Mouse (Mus musculus): ENCODE results near the gene Gphb5.
"Not testable (repeated sequence)": the region's sequence is repeated elsewhere in the genome, so short reads cannot be mapped to it uniquely, and the experiment has no call there.

Gphb5 gene

DNA sequence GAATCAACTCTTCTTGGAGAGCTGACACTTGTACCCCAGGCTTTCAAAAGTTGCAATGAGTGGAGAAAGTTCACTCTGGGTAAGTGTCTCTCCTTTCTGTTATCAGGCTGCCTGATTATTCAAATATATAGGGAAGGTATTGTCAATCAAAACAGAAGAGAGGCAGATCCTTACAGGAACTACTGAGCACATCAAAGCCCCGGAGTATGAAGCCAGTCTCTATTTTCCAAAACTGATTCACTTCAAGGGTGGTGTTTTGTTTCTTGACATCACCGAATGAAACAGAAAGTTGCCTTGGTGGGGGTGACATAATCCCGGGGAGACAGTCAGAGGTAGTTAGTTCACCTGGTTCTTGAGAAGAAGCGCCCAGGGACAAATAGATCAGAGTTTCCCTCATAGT, at the start of gene Gphb5:
Gene Gphb5, minus strand, starts transcription at position 101 of the 400 bp plus-strand sequence.
- DNase-seq, result no peak

DNA sequence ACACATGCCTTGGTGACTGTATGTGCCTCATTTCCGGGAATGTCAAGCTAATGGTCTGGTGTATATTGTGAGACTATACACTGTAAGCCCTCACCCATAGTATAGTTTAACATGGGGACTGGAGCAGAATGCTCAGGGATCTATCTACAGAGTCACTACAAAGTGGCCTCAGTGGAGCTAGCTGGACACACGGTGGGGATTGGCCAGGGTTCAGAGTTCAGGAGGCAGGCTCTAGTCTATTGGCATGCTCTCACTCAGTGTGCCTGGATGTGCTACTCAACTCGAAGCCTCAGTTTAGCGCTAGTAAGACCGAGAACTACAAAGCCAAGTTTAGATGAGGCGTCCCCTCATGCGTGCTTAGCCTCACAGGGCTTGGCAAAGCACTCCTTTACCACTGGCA, 49.6 kb upstream of the Gphb5 start:
- no peak for DNase-seq

DNA sequence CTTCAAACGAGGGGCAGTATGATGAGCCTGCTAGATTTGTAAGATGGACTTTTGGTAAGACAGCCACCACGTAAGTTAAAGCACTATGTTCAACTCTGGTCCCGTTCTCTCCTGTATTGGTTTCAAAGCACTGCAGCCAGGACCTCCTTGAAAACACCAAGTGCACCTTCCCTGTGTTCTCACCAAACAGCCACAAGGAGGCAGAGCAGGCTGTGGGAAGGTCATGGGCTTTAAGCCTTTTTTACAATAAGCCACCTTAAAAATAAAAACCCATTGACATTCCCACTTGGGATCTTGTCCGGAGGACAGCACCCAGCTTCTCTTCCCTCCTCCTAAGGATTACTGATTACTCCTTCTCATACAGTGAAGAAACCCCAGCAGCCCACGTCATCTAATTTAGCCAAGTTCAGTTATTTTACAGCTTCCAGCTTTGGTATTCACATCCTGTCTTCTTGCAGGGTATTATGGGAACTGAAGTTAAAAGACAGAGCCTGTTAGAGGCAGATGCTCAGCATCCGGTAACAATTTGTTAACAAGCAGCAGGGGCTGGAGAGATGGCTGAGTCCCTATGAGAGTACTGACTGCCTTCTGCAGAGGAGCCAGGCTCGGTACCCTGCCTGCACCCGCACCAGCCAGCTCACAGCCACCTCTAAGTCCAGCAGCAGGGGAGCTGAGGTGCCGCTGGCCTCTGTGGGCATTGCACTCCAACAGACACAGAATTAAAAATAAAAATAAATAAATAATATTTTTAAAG, 47.6 kb upstream of the Gphb5 start:
- peak; percentile 68 for DNase-seq

DNA sequence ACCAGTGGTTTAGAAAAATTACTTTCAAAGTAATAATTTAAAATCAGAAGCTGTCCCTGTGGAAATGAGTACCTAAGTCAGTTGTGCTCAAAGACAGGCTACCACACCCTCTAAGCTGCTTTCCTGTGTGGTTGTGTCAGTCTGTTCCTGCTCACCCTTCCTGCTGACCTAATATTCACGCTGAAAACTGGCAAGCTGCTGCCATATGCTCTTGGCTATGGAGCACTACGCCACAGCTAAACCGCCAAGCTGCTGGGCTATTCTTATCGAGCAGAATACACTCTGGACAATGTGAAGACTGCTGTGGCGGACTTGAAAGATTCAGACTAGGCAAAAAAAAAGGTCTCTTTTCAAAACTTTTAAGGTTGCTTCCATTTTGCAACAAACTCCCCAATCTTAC, 44.0 kb upstream of the Gphb5 start:
- DNase-seq, result no peak

DNA sequence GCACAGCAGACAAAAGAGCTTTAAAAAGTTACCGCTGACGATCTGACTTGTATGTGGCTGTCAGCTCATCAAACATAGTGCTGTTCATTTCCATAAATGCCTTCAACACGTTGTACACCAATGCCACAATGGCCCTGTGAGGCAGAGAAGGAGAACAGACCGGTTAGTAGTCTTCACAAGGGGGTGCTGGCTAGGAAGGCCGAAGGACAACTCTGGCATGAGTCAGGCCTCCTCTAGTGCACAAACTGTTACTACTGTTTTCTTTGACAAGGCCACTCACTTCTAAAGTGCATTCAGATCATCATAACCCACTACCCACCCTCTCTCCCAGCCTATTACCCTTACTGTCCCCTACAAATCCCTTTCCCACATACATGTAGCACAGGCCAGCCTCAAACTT, 43.1 kb upstream of the Gphb5 start:
- DNase-seq, result no peak

DNA sequence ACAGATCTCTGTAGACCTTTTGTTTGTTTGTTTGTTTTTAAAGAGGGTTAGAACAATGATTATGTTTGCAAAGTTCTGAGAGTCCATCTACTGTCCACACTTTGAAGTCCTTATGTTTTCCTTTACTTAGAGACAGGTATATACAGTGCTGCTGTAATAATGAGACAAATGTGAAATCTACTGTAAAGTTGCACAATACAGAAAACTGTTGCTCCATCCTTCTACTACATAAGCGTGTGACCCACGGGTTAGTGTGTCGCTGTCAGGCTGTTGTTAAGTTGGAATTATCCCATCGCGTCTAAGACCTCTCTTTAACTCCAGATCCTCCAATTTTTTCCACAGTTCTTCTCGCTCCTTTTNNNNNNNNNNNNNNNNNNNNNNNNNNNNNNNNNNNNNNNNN, 36.9 kb upstream of the Gphb5 start:
- no peak for DNase-seq

DNA sequence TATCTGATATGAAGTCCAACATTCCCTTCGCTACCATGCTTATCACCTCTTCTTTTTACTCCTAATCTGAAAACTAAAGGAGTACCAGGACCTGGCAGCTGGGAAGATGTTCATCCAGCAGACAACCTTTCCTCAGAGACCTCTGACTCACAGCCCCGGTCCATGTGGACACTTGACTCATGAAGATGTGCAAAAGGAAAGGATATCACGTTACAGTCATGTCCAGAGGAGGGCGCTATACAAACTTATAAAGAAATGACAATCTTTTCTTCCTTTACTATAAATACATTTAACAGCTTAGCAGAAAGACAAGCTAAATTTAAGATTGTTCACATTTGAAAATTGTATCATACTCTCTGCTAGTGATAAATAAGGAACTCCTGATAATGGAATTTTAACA, 36.4 kb upstream of the Gphb5 start:
- DNase-seq, result peak; percentile 21

DNA sequence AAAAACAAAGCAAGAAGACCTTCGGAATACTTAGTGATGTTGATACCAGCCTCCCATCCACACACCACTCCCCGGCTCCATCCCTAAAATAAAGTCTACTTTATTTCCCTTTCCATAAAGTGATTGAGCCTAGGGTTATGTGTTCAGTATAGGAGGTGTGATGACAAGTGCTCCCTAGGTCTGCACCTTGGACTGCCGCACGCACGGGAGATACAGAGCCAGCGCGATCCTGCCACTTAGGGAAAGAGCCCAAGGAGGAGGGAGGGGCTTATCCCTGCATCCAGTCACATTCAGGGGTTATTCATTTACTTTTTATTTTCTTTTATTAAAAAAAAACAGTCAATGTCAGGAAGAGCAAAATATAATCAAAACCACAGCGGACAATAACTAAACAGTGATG, 34.0 kb upstream of the Gphb5 start:
- no peak for DNase-seq

DNA sequence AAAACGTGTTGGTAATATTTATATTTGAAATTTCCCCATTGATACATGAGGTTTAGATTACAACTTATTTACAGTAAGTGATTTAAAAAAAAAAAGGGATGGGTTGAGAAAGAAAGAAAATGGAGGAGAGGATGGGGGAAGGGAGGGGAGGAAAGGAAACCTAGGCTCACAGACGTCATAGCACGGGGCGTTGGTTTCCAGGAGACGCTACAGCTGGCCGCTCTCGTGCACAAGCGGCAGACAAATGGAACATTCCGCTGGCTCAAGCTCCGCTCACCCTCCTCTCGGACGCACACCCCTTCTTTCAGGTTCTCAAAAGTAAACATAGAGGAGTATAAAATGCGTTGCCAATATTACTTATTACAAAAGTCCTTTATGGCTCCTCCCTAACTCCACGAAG, 33.4 kb upstream of the Gphb5 start:
- DNase-seq, result peak; percentile 51

DNA sequence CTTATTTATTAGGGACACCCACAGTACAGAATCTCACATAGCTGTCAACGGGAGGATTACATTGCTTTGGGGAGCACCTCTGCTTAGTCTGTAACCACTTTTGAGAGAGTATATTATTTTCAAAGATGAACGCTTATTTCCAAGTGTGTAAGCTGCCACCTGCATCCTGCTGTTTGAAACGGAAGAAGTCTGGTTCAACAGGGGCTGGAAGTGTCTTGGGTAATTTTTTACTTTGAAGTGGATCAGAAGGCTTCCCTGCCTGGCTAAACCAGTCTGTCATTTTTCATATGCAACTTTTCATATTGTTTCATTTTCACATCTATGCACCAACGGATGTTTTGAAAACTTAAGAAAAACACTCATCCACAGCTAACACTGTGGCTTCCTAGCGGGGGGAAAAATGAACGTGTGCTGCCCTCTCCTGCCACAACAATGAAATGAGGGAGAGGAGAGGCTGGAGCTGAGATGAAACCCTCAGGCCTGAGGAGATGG, 32.9 kb upstream of the Gphb5 start:
- DNase-seq, result peak; percentile 38

DNA sequence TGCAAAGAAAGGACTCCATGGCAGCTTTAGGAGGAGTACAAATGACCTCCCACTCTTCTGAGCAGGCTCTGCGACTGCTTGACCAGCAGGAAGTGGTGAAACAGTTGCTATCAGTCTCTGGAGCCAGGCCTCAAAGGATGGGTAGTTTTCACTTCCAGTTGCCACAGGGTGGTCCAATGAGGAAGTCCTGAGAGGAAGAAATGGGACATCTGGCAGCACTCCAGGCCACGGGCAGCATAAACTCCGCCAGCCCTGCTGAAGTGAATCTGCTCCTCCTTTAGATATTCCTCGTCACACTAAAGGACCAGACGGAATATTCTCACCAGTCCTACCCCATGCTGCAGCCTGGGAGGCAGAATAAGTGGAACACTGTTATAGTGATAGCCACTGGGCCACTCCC, 32.3 kb upstream of the Gphb5 start:
- peak; percentile 68 for DNase-seq

DNA sequence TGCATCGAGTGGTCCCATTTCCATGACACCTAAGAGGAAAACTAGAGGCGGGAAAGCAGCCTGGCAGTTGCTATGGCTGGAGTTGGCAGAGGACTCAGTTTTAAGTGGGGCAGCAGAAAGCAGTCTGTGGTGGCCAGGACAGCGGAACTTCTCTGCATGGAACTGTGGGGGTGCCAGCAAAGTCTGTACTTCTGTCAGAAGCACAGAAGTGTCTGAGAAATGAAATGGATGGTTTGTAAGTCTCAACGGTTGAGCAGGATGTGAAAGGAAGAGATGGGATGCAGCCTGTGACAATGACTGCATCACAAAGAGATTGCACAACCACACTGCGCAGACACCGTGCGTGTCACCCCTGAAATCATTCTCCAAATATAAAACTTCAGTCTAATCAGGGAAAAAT, 29.7 kb upstream of the Gphb5 start:
- no peak for DNase-seq

DNA sequence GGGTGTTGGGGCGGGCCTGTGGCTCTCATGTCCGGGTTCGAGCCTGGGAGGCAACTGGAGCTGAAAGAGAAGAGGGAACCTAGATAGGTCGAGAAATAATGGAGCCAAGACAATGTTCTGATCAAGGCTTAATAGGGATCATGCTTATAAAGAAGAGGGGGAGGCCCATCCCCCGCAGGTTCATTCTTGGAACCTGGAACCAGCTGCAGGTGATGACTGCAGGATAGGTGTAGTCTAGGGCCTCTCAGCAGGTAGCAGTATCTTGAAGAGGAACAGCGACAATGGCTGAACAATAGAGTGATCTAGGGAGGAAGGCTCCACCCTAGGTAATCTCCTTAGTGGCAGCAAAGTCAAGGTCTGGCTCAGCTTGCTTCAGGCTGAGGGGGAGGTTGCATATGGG, 15.8 kb upstream of the Gphb5 start:
- DNase-seq, result not testable (repeated sequence)

DNA sequence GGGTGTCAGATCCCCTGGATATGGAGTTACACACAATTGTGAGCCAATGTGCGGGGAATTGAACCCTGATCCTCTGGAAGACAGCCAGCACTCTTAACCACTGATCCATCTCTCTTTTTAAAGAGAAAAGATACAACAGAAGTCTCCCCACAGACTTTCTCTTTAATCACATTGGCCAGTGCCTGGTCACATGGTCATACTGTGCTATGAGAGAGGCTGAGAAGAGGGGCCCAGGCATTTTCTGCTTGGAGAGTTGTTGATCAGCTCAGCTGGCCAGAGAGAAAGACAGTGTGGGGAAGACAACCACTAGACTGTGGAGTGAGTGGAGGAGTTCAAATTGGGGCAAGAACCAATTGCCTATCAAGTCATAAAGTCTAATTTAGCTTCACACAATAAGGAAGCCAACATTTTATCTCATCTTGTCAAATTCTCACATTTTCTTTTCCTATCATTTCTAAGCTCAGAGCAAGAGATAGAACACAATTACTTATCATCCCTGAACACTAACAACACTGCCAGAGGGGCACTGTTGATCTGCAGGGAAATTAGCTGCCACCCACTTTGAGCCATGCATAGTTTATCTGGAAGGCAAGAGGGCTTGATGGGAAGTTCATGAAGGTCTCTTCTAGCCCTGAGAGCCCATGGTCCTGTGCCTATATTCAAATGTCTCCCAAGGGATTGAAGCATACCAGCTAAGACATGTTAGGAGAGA, 13.3 kb upstream of the Gphb5 start:
- no peak for DNase-seq

DNA sequence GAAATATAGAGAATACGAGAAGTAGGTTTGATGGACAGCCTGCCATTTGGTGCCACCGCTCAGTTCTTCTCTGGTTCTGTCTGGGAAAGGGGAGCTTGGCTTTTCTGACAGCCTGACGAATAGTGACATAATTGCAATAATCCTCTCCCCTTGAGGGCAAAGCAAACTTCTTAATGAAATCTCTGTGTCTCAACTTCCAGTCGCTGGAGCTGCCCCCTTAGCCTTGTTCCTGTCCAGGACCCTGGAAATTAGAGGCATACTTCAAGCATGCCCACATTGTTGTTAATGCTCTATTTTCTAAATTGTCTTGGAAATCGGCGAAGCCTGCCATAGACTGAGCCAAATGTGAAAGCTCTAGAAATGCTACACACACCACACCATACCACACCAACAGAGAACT, 12.1 kb upstream of the Gphb5 start:
- no peak for DNase-seq

DNA sequence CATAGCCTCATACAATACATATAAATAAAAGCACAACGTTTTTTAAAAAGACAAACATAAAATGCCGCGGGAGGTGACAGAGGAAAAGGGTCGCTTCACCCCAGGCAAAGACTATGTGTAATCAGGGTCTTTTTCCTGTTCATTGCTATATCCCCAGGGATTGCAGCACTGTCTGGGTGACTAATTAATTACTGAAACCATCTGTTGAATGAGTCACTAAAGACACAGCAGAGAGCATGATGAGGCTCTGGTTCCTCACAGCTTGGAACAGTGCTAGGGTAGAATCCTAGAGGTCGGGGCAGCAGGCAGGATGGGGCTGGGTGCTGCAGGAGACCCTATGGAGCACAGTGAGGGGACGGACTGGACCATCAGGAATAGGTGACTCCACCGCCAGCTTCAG, 9.3 kb upstream of the Gphb5 start:
- peak; percentile 18 for DNase-seq

DNA sequence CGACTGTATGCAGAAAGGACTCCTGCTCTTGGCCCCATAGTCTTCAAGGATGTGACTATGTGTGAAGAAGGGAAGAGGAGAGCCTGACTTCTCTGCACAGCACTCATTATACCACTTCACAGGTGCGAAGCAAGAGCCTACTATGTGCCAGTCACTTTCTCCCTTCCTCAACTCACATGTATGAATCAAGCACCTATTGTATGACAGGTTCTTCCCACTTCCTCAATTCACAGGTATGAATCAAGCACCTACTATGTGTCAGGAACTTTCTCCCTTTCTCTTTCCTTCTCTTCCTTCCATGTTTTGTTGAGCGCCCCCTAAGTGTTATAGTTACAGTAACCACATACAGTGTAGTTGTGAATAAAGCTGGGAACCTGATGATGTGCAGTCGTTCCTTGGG, 8.2 kb upstream of the Gphb5 start:
- DNase-seq, result no peak

DNA sequence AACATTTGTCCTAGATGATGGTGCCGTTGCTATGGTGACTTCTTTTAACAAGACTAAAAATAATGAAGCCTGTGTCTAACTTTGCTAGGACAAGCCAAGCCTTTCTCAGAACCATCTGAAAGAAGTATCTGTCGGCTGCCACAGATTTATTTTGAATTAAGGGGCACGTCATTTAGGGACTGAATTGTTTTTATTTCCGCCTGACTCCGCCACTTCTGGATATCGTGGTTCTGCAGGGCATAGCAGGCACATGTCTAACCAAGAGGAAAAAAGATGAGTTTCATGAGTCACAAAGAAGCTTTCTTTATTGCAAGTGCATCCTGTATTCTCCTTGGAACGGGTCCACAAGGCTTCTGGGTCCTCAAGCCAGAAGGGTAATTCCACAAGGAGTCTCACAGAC, 7.8 kb upstream of the Gphb5 start:
- no peak for DNase-seq

DNA sequence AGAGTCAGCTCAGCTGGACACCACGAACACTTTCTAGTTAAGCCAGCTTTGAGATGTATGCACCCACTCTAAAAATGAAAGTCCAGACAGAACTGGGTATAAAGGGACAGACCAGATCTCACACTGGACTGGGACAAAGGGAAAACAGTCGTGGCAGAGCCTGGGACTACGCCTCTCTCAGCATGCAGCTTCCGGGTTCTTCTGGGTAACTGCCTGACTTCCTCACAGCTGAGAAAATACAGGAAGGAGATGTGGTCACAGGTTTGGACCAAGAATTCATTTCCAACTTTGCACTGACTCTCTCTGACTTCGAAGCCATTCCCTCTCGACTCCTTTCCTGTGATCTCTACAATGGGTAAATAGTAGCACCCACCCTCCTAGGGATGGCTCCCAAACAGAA, 1.6 kb downstream of the Gphb5 start:
- DNase-seq, result no peak

DNA sequence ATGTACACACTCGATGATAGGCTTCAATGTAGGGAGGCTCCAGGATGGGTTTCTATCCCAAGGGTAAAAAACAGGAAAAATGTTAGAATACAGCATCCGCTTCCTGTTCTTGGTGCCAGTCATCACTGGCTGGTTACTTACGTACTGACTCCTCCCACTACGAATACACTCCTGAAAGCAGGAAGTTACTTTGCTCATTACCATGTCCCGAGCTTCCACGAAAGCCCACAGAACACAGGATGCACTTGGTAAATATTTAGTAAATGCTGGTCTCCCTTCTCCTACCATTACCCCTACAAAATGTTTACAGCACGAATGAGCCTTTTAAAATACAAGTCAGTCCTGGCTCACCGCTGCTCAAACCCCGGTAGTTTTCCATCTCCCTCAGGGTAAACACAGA, 3.6 kb downstream of the Gphb5 start:
- no peak for DNase-seq

DNA sequence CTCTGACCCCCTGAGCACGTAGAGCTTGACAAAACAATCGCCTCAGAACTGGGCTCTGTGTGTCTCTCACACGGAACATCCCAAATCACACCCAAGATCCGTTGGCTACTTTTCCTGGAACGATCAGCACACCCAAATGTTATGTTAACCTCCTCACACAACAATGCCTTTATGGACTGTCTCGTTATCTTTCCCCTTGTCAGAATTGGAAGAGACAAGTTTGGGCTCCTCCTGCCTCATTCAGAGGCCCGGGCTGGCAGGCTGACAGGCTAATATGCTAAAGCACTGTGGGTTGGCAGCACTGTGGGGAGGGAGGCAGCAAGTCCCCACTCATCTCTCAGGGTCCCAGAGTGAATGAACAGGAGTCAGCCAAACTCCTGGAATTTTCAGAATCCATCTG, 19.5 kb downstream of the Gphb5 start:
- DNase-seq, result no peak

DNA sequence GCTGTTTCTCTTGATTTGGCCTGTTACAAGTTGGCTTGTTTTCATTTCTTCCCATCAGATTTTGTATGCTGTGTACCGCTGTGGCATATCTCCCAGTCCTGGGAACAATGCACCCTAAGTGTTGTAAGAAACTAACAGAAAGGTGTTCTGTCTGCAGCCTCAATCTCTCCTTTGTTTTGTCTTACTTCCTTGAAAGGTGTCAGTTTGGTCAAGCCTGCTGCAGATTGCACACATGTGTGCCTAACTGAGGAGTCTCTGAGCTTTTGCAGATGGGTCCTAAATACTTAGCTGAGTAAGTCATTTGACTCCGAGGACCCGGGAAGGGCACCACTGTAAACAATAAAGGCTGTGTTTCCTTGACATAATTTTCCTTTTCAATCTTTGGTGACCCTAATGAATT, 20.0 kb downstream of the Gphb5 start:
- no peak for DNase-seq

DNA sequence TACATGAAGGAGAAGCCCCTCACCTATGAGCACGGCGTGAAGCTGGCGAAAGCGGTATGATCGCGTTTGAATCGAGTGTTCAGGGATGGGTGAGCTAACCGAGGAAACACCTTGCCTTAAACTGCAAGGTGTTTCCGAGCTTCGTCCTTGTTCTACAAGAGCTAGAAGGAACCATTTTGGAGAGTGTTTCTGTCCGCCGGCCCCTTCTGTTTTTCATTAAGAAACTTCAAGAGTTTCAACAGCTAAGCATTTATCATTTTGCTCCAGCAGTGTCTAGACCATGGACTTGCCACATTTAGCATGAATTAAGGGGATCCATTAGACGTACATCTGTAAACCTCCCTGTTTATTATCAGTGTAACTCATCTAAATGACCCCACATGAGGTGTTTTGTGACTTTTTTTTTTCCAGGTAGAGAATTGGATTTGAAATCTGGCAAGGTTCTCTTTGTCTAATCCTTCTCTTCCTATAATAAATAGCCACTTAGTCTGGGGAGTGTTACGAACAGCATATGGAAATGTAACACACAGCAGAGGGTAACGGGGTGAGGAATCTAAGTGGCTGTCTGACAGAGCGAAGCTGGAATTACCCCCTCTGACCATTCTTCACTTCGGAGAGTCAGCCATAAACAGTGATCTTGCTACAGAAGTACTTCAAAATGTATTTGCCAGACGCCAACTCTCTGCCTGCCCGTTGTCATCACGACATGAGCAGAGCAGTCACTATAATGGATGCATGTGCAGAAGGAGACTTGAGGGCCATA, 22.4 kb downstream of the Gphb5 start:
- no peak for DNase-seq

DNA sequence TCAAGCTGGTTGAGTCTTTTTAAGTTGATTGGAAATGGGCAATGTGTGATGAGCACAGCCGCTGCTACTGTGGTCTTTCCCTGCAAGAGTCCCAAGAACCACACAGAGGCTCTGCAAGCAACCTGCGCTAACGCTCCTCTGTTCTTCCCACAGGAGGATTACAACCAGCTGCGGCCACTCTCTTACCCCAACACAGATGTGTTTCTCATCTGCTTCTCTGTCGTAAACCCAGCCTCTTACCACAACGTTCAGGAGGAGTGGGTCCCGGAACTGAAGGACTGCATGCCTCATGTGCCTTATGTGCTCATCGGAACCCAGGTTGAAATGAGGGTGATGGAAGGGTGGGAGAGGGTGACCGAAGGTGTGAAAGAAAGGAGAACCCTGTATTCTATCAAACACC, 25.1 kb downstream of the Gphb5 start:
- DNase-seq, result no peak
